Mouse (Mus musculus) CH12.LX (cell line): ENCODE data around the gene Fam92b. TPM values are rescaled to one million over a fixed set of nuclear protein-coding genes. Genes with fewer than 3 reads are reported as not detected.

ENCODE experiments used
- DNase-seq: peaks from one replicate; pipeline ENCODE4 v3.0.0-alpha.2; 2013; ENCODE audit errors: extremely low read depth
- H3K27ac ChIP-seq: 2 replicates; pipeline ENCODE4 v1.5.1; 2012; ENCODE audit warnings: low read depth, mild to moderate bottlenecking, control low read depth, moderate library complexity; ENCODE audit not compliant: insufficient read depth
- H3K27me3 ChIP-seq: replicated peaks from 2 replicates; pipeline ENCODE3; 2012; ENCODE audit warnings: inconsistent platforms
- H3K36me3 ChIP-seq, 2 experiments: replicated peaks in 1 of 2; 2 replicates each; pipeline versions ENCODE3 to v1.6.1; 2012; ENCODE audit warnings: inconsistent platforms in 1 of 2, low read length in 1 of 2, mild to moderate bottlenecking in 1 of 2, mixed read lengths in 1 of 2, moderate library complexity in 1 of 2; ENCODE audit not compliant: control insufficient read depth in 1 of 2, insufficient read depth in 1 of 2
- H3K4me1 ChIP-seq, 2 experiments: 2 replicates each; pipeline ENCODE4 v1.6.1; 2012; ENCODE audit warnings: inconsistent platforms in 1 of 2, moderate library complexity in 1 of 2; ENCODE audit not compliant: insufficient read depth in 2 of 2, control insufficient read depth in 1 of 2
- H3K4me2 ChIP-seq: 2 replicates; pipeline ENCODE4 v1.6.1; 2012; ENCODE audit warnings: low read depth, mild to moderate bottlenecking, control low read depth; ENCODE audit not compliant: poor library complexity, insufficient read depth, severe bottlenecking
- H3K4me3 ChIP-seq, 3 experiments: fragments of 150-350 bp in 1 of 3; sonication (generic) in 1 of 3; replicated peaks in 1 of 3; 2 replicates each; pipeline versions ENCODE3 to v1.5.1; 2011 to 2012; ENCODE audit warnings: low read depth in 2 of 3, low read length in 2 of 3, mild to moderate bottlenecking in 2 of 3, moderate library complexity in 2 of 3, control low read depth in 1 of 3, improper control_type of control experiment in 1 of 3, inconsistent platforms in 1 of 3, mixed read lengths in 1 of 3; ENCODE audit not compliant: poor library complexity in 1 of 3
- H3K79me2 ChIP-seq: replicated peaks from 2 replicates; pipeline ENCODE4 v1.6.1; 2012; ENCODE audit warnings: mild to moderate bottlenecking, moderate library complexity; ENCODE audit not compliant: control insufficient read depth, poor library complexity, insufficient read depth, severe bottlenecking; ENCODE audit errors: extremely low read depth
- H3K9ac ChIP-seq: 2 replicates; pipeline ENCODE4 v1.6.1; 2012; ENCODE audit warnings: low read depth, mild to moderate bottlenecking, control low read depth, moderate library complexity; ENCODE audit not compliant: insufficient read depth
- H3K9me3 ChIP-seq: replicated peaks from 2 replicates; pipeline ENCODE3; 2012; ENCODE audit warnings: low read length, inconsistent platforms, mixed read lengths
- BHLHE40 ChIP-seq: IDR thresholded peaks from 2 replicates; pipeline ENCODE4 v1.6.1; 2011; ENCODE audit warnings: mild to moderate bottlenecking, low read depth, low read length, improper control_type of control experiment
- CHD1 ChIP-seq: IDR thresholded peaks from 2 replicates; pipeline ENCODE4 v1.6.1; 2012; ENCODE audit warnings: low read depth, low read length, improper control_type of control experiment, inconsistent platforms
- E2F4 ChIP-seq: IDR thresholded peaks from 2 replicates; pipeline ENCODE4 v1.6.1; 2011; ENCODE audit warnings: low read depth, low read length, improper control_type of control experiment; ENCODE audit not compliant: insufficient replicate concordance
- ELF1 ChIP-seq: IDR thresholded peaks from 2 replicates; pipeline ENCODE4 v1.6.1; 2014; ENCODE audit warnings: low read depth, mild to moderate bottlenecking, inconsistent platforms, low read length, improper control_type of control experiment
- EP300 ChIP-seq: IDR thresholded peaks from 2 replicates; pipeline ENCODE4 v1.6.1; 2011; ENCODE audit warnings: low read length, improper control_type of control experiment
- ETS1 ChIP-seq: conservative IDR thresholded peaks from 2 replicates; pipeline ENCODE4 v1.6.1; 2012; ENCODE audit warnings: low read depth, mild to moderate bottlenecking, inconsistent platforms, low read length, improper control_type of control experiment, moderate library complexity
- HCFC1 ChIP-seq: IDR thresholded peaks from 2 replicates; pipeline ENCODE4 v1.6.1; 2012; ENCODE audit warnings: low read depth, mild to moderate bottlenecking, inconsistent platforms, low read length, improper control_type of control experiment
- IRF4 ChIP-seq: IDR thresholded peaks from 2 replicates; pipeline ENCODE4 v1.6.1; 2014; ENCODE audit warnings: low read depth, mild to moderate bottlenecking, inconsistent platforms, low read length, improper control_type of control experiment
- KAT2A ChIP-seq: IDR thresholded peaks from 2 replicates; pipeline ENCODE4 v1.6.1; 2012; ENCODE audit warnings: low read length, improper control_type of control experiment, inconsistent platforms; ENCODE audit not compliant: insufficient replicate concordance
- MAZ ChIP-seq: IDR thresholded peaks from 2 replicates; pipeline ENCODE4 v1.6.1; 2012; ENCODE audit warnings: low read depth, mild to moderate bottlenecking, inconsistent platforms, low read length, improper control_type of control experiment, moderate library complexity
- MEF2A ChIP-seq: IDR thresholded peaks from 2 replicates; pipeline ENCODE4 v1.6.1; 2014; ENCODE audit warnings: low read depth, mild to moderate bottlenecking, inconsistent platforms, low read length, improper control_type of control experiment, borderline replicate concordance
- MYC ChIP-seq: IDR thresholded peaks from 2 replicates; pipeline ENCODE4 v1.6.1; 2011; ENCODE audit warnings: low read depth, mild to moderate bottlenecking, improper control_type of control experiment, low read length
- NRF1 ChIP-seq: IDR thresholded peaks from 2 replicates; pipeline ENCODE4 v1.6.1; 2014; ENCODE audit warnings: low read depth, mild to moderate bottlenecking, inconsistent platforms, low read length, improper control_type of control experiment, moderate library complexity
- POLR2AphosphoS2 ChIP-seq: IDR thresholded peaks from 2 replicates; pipeline ENCODE4 v1.6.1; 2011; ENCODE audit warnings: low read depth, low read length, improper control_type of control experiment
- RCOR1 ChIP-seq: conservative IDR thresholded peaks from 2 replicates; pipeline ENCODE4 v1.6.1; 2012; ENCODE audit warnings: low read depth, mild to moderate bottlenecking, inconsistent platforms, low read length, improper control_type of control experiment
- SIN3A ChIP-seq: IDR thresholded peaks from 2 replicates; pipeline ENCODE4 v1.6.1; 2012; ENCODE audit warnings: low read length, improper control_type of control experiment, inconsistent platforms
- TBP ChIP-seq: conservative IDR thresholded peaks from 2 replicates; pipeline ENCODE4 v1.6.1; 2011; ENCODE audit warnings: low read depth, low read length, improper control_type of control experiment
- TCF12 ChIP-seq: IDR thresholded peaks from 2 replicates; pipeline ENCODE4 v1.6.1; 2014; ENCODE audit warnings: low read depth, mild to moderate bottlenecking, inconsistent platforms, low read length, improper control_type of control experiment
- ZC3H11A ChIP-seq: IDR thresholded peaks from 2 replicates; pipeline ENCODE4 v1.6.1; 2012; ENCODE audit warnings: low read depth, mild to moderate bottlenecking, inconsistent platforms, low read length, improper control_type of control experiment
- ZNF384 ChIP-seq: IDR thresholded peaks from 2 replicates; pipeline ENCODE4 v1.6.1; 2012; ENCODE audit warnings: low read depth, low read length, improper control_type of control experiment, inconsistent platforms
- dilution Hi-C: fragments of 300-500 bp; cut with MboI; formaldehyde crosslinking; loops from 2 replicates; pipeline ENCODE4 v1.14.3; 2020; ENCODE audit warnings: low sequenced_read_pairs; ENCODE audit not compliant: extremely low pct_unique_long_range_greater_than_20kb, extremely low pct_ligation_motif_present
- in situ Hi-C: fragments of 300-500 bp; cut with MboI; formaldehyde crosslinking; loops from 3 replicates; pipeline ENCODE4 v1.14.3; 2019; ENCODE audit warnings: low sequenced_read_pairs, low pct_ligation_motif_present, low pct_unique_long_range_greater_than_20kb, mixed read lengths
- polyA plus RNA-seq: library from polyadenylated mRNA; unstranded; fragments of >175 nt; gene quantifications from 2 replicates; pipeline ENCODE4 v1.2.1, GENCODE M21; 2012; ENCODE audit warnings: low read depth; ENCODE audit not compliant: insufficient read length
- total RNA-seq, 2 experiments: library from RNA; depleted of rRNA; stranded (reverse); fragments of 300-350 nt in 1 of 2; fragments of >200 nt in 1 of 2; gene quantifications; 2 replicates each; pipeline ENCODE4 v1.2.3; 2012 to 2014

Fam92b gene
- total and polyA plus RNA-seq, 3 experiments: not detected

GRCm38 (mm10) chr8:120163376-120163775 lies 13.9 kb downstream of the Fam92b start:
- dilution Hi-C loops: no loop called here
- Histone ChIP-seq H3K36me3 (no peaks in the 10 kb centered on the region), H3K4me2 (no peak overlapping the region), H3K9me3 (no peaks in the 10 kb centered on the region), H3K4me3 (no peak overlapping the region), H3K9ac (no peak overlapping the region), H3K27me3 (peaks cover 100% of the 10 kb centered on the region), H3K4me1 (no peaks in the 10 kb centered on the region), H3K79me2 (no peaks in the 10 kb centered on the region), H3K27ac (no peak overlapping the region)
- in situ Hi-C loops: no loop called here
- no peak for DNase-seq
- no peak for TF ChIP-seq RCOR1
- no peak for TF ChIP-seq MEF2A
- TF ChIP-seq EP300: no peak
- TF ChIP-seq CHD1: no peak
- no peak for TF ChIP-seq HCFC1
- no peak for TF ChIP-seq TBP

- dilution Hi-C loops: no loop called here
- Histone ChIP-seq H3K4me2 (no peak overlapping the region), H3K36me3 (no peaks in the 10 kb centered on the region), H3K27me3 (peaks cover 97% of the 10 kb centered on the region), H3K9me3 (no peaks in the 10 kb centered on the region), H3K9ac (no peak overlapping the region), H3K4me3 (no peak overlapping the region), H3K4me1 (no peaks in the 10 kb centered on the region), H3K79me2 (no peaks in the 10 kb centered on the region), H3K27ac (no peak overlapping the region)
- in situ Hi-C loops: no loop called here
- TF ChIP-seq BHLHE40 (no peak), ZNF384 (no peak), CHD1 (no peak), IRF4 (no peak), NRF1 (no peak), MAZ (no peak)
- no peak for DNase-seq
These were observed 14.9 kb downstream of the Fam92b start for GRCm38 (mm10) chr8:120162404-120162752.

GRCm38 (mm10) chr8:120161658-120162403 lies 15.4 kb downstream of the Fam92b start:
- in situ Hi-C loops: no loop called here
- no peaks in the 10 kb centered on the region for H3K36me3 ChIP-seq
- TF ChIP-seq ELF1 (no peak), POLR2AphosphoS2 (no peak), BHLHE40 (no peak), MYC (no peak), KAT2A (no peak), ZC3H11A (no peak), SIN3A (no peak), TCF12 (no peak), ETS1 (no peak), MAZ (no peak), E2F4 (no peak)
- TF ChIP-seq, all 38 proteins: peak for 0
- dilution Hi-C loops: no loop called here
- Histone ChIP-seq H3K4me1 (no peaks in the 10 kb centered on the region), H3K9me3 (no peaks in the 10 kb centered on the region), H3K4me2 (no peak overlapping the region), H3K27ac (no peak overlapping the region), H3K79me2 (no peaks in the 10 kb centered on the region), H3K27me3 (peaks cover 97% of the 10 kb centered on the region), H3K9ac (no peak overlapping the region), H3K4me3 (no peak overlapping the region)
- DNase-seq: no peak
